Mouse (Mus musculus) lung, adult 2 months (tissue): ENCODE data around the gene Rasal2.

Source experiments
- CTCF ChIP-seq: fragments of 200-500 bp; IDR thresholded peaks from 2 replicates; pipeline ENCODE4 v1.5.1; 2011; ENCODE audit warnings: mild to moderate bottlenecking, low read length, control low read depth; ENCODE audit not compliant: insufficient read depth
- POLR2A ChIP-seq: fragments of 200-500 bp; IDR thresholded peaks from 2 replicates; pipeline ENCODE4 v1.6.1; 2011; ENCODE audit warnings: low read depth, mild to moderate bottlenecking, control low read depth, low read length, borderline replicate concordance; ENCODE audit errors: extremely low read depth

DNA sequence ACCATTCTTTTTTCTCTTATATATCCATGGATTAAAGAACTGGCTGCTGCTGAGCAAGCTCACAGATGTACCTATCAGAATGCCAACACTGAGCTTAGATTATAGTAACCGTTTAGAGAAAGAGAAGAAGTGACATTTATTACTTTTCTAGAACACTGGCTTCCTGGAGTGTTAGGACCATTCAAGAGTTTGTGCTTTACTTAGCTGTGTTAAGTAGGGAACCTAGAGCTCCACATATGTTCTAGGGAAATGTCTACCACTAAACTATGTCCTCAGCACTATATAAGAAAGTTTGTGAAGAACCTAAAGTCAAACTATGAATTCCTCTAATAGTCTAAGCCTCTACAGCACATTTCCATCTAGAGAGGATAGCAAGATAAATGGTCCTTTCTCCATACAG lies 262.3 kb downstream of the Rasal2 start:
- TF ChIP-seq CTCF (no peak), POLR2A (no peak)
